Mouse (Mus musculus) lung, adult 2 months (tissue): ENCODE measurements around the gene Mamstr. TPM values are rescaled to one million over a fixed set of nuclear protein-coding genes. Genes with fewer than 3 reads are reported as not detected.

Experiments
- DNase-seq: peaks from one replicate; pipeline ENCODE4 v3.0.0; 2022
- H3K4me1 ChIP-seq: fragments of 200-500 bp; 2 replicates; pipeline ENCODE4 v1.6.1; 2011; ENCODE audit warnings: low read length; ENCODE audit not compliant: control insufficient read depth, insufficient read depth
- H3K4me3 ChIP-seq: fragments of 200-500 bp; replicated peaks from 2 replicates; pipeline ENCODE3; 2011; ENCODE audit warnings: low read depth, mild to moderate bottlenecking, control low read depth, low read length; ENCODE audit errors: extremely low read depth
- CTCF ChIP-seq: fragments of 200-500 bp; IDR thresholded peaks from 2 replicates; pipeline ENCODE4 v1.5.1; 2011; ENCODE audit warnings: mild to moderate bottlenecking, low read length, control low read depth; ENCODE audit not compliant: insufficient read depth
- POLR2A ChIP-seq: fragments of 200-500 bp; IDR thresholded peaks from 2 replicates; pipeline ENCODE4 v1.6.1; 2011; ENCODE audit warnings: low read depth, mild to moderate bottlenecking, control low read depth, low read length, borderline replicate concordance; ENCODE audit errors: extremely low read depth
- WGBS: fragments of 180-500 bp; shearing (Covaris S2); methylation state at CpG from one replicate; pipeline ENCODE4 v1.1.7; 2018; 5-methylcytosine and 5-hydroxymethylcytosine counted together
- polyA plus RNA-seq: library from polyadenylated mRNA; depleted of rRNA; stranded (reverse); fragments of >200 nt; gene quantifications from 2 replicates; pipeline ENCODE4 v1.2.3, GENCODE M21; 2012; rRNA removed

The Mamstr gene
- polyA plus RNA-seq, 1 experiment: 13.2 TPM

DNA sequence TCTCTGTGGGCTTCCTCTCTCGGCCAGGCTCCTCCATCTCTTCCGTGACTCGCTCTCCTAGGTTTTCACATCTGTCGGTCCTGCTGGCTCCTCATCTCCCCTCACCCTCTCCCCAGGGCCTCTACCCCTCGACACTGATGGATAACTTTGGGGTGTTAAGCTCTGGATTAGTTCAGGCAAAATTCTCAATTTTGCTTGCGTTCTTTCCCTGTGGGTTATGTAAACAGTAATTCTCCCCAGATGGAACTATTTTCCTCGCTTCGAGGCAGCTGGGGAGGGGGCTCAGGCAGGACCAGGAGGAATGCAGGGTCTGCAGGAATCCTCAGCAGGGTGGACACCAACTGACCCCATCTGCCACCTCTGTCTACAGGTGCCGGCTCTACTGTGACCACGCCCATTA, 46.0 kb downstream of the Mamstr start:
- no peak for DNase-seq

DNA sequence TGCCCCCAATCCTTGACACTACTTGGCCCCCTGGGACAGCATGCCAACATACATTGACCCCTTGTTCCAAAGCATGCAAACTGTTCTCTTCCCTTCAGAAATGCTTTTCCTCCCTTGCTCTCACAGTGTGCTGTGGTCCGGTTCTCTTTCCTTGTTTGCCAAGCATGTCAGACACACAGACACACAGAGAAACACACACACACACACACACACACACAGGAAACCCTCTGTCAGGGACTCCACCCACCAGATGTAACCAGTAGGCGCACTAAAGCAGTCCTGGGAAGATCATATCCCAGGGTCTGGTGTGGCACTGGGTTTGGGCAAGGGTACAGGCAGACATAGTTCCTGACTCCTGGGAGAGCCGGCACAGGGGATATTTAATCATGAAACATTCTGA, 47.1 kb downstream of the Mamstr start:
- Histone ChIP-seq H3K4me1 (peaks cover 12% of the 10 kb centered on the region), H3K4me3 (no peak overlapping the region)
- 43% methylated on average over 3 of the region's 3 CpGs for WGBS
- TF ChIP-seq POLR2A (no peak), CTCF (no peak)
- no peak for DNase-seq

More for the DNA sequence above, 46.0 kb downstream of the Mamstr start:
- Histone ChIP-seq H3K4me1 (peaks cover 17% of the 10 kb centered on the region), H3K4me3 (no peak overlapping the region)
- TF ChIP-seq CTCF (no peak), POLR2A (no peak)
- WGBS: 58% methylated on average over 10 of the region's 10 CpGs

DNA sequence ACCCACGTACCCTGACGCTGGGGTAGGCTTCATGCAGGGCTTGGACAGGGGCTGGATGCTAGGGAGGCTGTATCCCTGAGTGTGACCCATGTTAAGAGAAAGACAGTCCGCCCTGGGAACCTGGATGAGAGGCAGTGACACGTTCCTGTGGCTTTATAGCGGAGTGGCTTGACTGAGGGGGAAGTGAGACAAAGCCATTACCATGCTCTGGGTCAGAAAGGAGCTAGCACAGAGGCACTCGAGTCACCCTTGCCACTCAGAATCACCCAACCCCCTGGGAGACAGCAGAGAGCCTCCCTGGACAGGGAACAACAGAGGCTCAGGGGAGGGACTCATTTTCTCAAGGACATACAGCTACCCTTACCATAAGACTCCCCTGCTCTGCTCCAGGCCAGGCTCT, 49.3 kb downstream of the Mamstr start:
- no peak for DNase-seq
- 74% methylated on average over 6 of the region's 6 CpGs for WGBS
- TF ChIP-seq CTCF (no peak), POLR2A (no peak)
- Histone ChIP-seq H3K4me1 (0 out of 2 replicates have a peak, but pooled peaks cover 4% of the 10 kb centered on the region), H3K4me3 (no peak overlapping the region)

DNA sequence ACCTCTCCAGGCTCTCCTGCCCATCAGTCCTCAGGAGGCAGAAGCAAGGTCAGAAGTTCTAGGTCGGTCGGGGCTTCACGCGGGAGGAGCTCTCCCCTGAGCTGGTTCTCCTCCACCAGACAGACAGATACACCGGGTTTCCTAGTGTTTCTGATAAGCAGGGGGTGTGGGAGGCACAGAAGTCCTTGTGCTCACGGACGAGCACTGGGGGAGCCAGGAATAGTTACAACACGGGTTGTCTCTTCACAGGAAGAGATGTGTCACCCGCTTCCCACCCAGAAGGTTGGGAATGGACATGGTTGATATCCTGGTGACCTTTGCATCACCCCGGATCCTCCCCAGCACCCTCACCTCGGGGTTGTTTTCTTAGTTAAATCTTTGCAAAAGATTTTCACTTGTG, 50.0 kb downstream of the Mamstr start:
- DNase-seq: no peak
- 43% methylated on average over 11 of the region's 11 CpGs for WGBS

DNA sequence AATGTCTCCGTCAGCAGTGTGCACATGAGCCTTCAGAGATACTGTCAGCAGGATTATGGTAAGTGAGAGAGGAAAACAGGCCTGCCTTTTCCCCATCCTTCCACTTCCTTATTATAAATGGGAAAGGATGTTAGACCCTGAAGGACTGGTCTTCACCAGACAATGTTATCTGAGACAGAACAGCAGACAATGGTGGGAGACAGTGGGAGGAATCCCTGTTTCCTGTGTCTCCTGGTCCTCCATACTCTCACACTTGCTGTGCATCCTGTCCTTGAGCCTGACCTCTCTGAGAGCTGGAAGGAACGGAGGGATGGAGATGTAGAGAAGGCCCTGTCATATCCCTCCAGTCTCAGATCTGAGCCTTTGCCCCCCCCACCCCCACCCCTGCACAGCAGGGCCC, 52.6 kb downstream of the Mamstr start:
- 66% methylated on average over 2 of the region's 2 CpGs for WGBS
- Histone ChIP-seq H3K4me1 (no peaks in the 10 kb centered on the region), H3K4me3 (no peak overlapping the region)
- TF ChIP-seq CTCF (no peak), POLR2A (no peak)
- DNase-seq: no peak

More for the DNA sequence above, 50.0 kb downstream of the Mamstr start:
- Histone ChIP-seq H3K4me1 (0 out of 2 replicates have a peak, but pooled peaks cover 4% of the 10 kb centered on the region), H3K4me3 (no peak overlapping the region)
- no peak for TF ChIP-seq CTCF
- TF ChIP-seq POLR2A: no peak

DNA sequence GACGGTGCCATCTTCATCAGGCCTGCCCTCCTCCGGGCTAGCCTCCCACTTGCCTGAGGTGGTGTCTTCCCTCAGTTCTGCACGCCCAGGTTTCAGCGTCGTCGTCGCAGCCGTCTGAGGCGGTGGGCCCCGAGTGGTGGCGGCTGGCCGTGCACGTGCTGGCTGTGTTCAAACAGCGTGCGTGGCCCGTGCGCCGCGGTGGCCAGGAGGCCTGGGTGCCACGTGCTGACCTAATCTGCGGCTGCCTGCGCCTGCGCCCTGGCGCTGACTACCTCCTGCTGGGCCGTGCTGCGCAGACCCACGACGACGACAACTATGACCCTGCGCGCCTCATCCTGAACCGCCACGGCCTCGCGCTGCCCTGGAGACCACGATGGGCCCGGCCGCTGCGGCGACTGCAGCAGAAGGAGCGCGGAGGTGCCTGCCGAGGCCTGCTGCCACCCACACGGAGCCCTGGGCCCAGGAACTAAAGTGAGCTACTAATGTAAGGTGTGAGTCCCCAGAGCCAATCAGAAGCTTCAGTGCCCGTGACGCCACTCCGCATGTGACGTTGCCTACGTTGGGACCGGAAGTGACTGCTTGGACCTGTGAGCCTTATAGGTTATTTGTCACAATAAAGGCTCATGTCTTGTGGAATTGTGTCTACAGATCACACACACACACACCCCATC, 54.3 kb downstream of the Mamstr start, which contains the start of gene Sec1:
Sec1 (minus strand) TSS at position 482 of the 671 bp plus-strand sequence.
- no peak for DNase-seq
- TF ChIP-seq POLR2A: no peak
- no peaks in the 10 kb centered on the region for H3K4me1 ChIP-seq
- no peak within 1 kb of the TSS for H3K4me3 ChIP-seq
- 91% methylated on average over 50 of the region's 50 CpGs for WGBS

DNA sequence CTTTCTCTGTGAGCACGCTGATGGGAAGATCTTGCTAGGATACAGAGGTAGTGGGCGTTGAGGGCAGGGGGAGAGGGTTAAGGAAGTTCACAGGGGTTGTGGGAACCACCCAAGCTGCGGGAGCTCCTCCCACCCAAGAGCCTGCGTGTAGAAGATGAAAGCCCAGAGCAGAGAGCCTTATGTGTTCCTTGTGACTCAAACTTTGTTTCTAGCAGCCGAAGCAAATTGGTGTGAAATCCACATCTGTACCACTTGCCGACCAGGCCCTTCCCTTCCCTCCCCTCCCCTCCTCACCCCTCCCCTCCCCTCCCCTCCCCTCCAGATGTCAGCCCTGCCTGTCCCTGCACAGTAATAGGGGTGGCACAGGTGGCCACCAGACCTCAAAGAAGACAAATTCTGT, 55.3 kb downstream of the Mamstr start:
- H3K4me3 ChIP-seq: no peak overlapping the region
- no peak for DNase-seq
- no peaks in the 10 kb centered on the region; the same call in 1 of the 2 replicates for H3K4me1 ChIP-seq
- WGBS: 26% methylated on average over 6 of the region's 6 CpGs
- TF ChIP-seq POLR2A: no peak
- TF ChIP-seq CTCF: no peak

Other genes with a start within 250 kb of the Mamstr start
- gene Snrnp70, start 244.2 kb upstream of the Mamstr start, polyA plus RNA-seq: 240 and 319 TPM in 2 replicates
- gene Kcna7, start 234.3 kb upstream of the Mamstr start, polyA plus RNA-seq: 0.23 and 2.3 TPM in 2 replicates
- gene Ntf5, start 226.3 kb upstream of the Mamstr start, polyA plus RNA-seq: 4.6 and 4.8 TPM in 2 replicates
- gene Lhb, start 219.2 kb upstream of the Mamstr start, polyA plus RNA-seq: 26.5 and 33.4 TPM in 2 replicates
- 33.0 and 39.4 TPM in 2 replicates for gene Gys1, start 205.1 kb upstream of the Mamstr start, polyA plus RNA-seq
- 61.1 and 61.7 TPM in 2 replicates for gene Ruvbl2, start 201.9 kb upstream of the Mamstr start, polyA plus RNA-seq
- 2,878 and 3,367 TPM in 2 replicates for gene Ftl1, start 180.1 kb upstream of the Mamstr start, polyA plus RNA-seq
- 117 and 128 TPM in 2 replicates for gene Bax, start 173.1 kb upstream of the Mamstr start, polyA plus RNA-seq
- 0.11 and 0.17 TPM in 2 replicates for gene Tulp2, start 158.1 kb upstream of the Mamstr start, polyA plus RNA-seq
- not detected in 2 replicates for gene Gm45808, start 153.2 kb upstream of the Mamstr start, polyA plus RNA-seq
- gene Dhdh, start 151.2 kb upstream of the Mamstr start, polyA plus RNA-seq: 4.4 and 5.4 TPM in 2 replicates
- gene Nucb1, start 129.6 kb upstream of the Mamstr start, polyA plus RNA-seq: 420 and 430 TPM in 2 replicates
- 58.6 and 73.7 TPM in 2 replicates for gene Ppp1r15a, start 113.7 kb upstream of the Mamstr start, polyA plus RNA-seq
- gene Plekha4, start 113.6 kb upstream of the Mamstr start, polyA plus RNA-seq: 11.8 and 13.1 TPM in 2 replicates
- 2.1 and 3.0 TPM in 2 replicates for gene Hsd17b14, start 85.1 kb upstream of the Mamstr start, polyA plus RNA-seq
- gene Bcat2, start 69.8 kb upstream of the Mamstr start, polyA plus RNA-seq: 44.2 TPM in 2 replicates
- gene Fgf21, start 24.5 kb upstream of the Mamstr start, polyA plus RNA-seq: not detected in 2 replicates
- 0.78 TPM in 1 of 2 replicates, not detected in the other for gene Fut1, start 22.7 kb upstream of the Mamstr start, polyA plus RNA-seq
- 1.7 and 2.0 TPM in 2 replicates for gene Izumo1, start 18.2 kb upstream of the Mamstr start, polyA plus RNA-seq
- 139 and 181 TPM in 2 replicates for gene Rasip1, start 12.5 kb upstream of the Mamstr start, polyA plus RNA-seq
- gene Fut2, start 26.4 kb downstream of the Mamstr start, polyA plus RNA-seq: 1.0 and 4.1 TPM in 2 replicates
- gene Ntn5, start 44.0 kb downstream of the Mamstr start, polyA plus RNA-seq: 5.5 and 7.7 TPM in 2 replicates
- 3.7 and 4.5 TPM in 2 replicates for gene Sec1, start 54.4 kb downstream of the Mamstr start, polyA plus RNA-seq
- gene Car11, start 59.9 kb downstream of the Mamstr start, polyA plus RNA-seq: 5.1 and 6.2 TPM in 2 replicates
- 43.1 and 133 TPM in 2 replicates for gene Dbp, start 65.1 kb downstream of the Mamstr start, polyA plus RNA-seq
- 1,119 and 1,194 TPM in 2 replicates for gene Rpl18, start 75.5 kb downstream of the Mamstr start, polyA plus RNA-seq
- gene Sphk2, start 78.0 kb downstream of the Mamstr start, polyA plus RNA-seq: 59.7 and 62.4 TPM in 2 replicates
- gene Fam83e, start 81.2 kb downstream of the Mamstr start, polyA plus RNA-seq: 12.2 and 15.0 TPM in 2 replicates
- gene Spaca4, start 85.8 kb downstream of the Mamstr start, polyA plus RNA-seq: not detected in 2 replicates
- 0.70 and 1.5 TPM in 2 replicates for gene Lmtk3, start 143.8 kb downstream of the Mamstr start, polyA plus RNA-seq
- 5.5 and 19.3 TPM in 2 replicates for gene Sult2b1, start 144.7 kb downstream of the Mamstr start, polyA plus RNA-seq
- 42.6 and 57.7 TPM in 2 replicates for gene Cyth2, start 174.6 kb downstream of the Mamstr start, polyA plus RNA-seq
- gene Kcnj14, start 184.8 kb downstream of the Mamstr start, polyA plus RNA-seq: 0.43 and 0.49 TPM in 2 replicates
- gene Grwd1, start 191.0 kb downstream of the Mamstr start, polyA plus RNA-seq: 7.9 and 11.8 TPM in 2 replicates
- gene Kdelr1, start 232.8 kb downstream of the Mamstr start, polyA plus RNA-seq: 178 and 208 TPM in 2 replicates
- 2.5 and 3.5 TPM in 2 replicates for gene Grin2d, start 238.4 kb downstream of the Mamstr start, polyA plus RNA-seq